Mouse (Mus musculus) c-Kit-negative CD71-positive TER-119-positive erythroid progenitor cells, embryonic 14.5 days (primary cell): ENCODE measurements around the gene Dppa5a.
"Not testable (repeated sequence)": the region's sequence is repeated elsewhere in the genome, so short reads cannot be mapped to it uniquely, and the experiment has no call there.

Source experiments
- DNase-seq: peaks from one replicate; pipeline ENCODE4 v3.0.0-alpha.2; 2013; ENCODE audit warnings: low read depth, low spot score

Gene Dppa5a

GRCm38 (mm10) chr9:78367959-78368358 lies at the start of gene Dppa5a:
Gene Dppa5a (minus strand): TSS chr9:78368177.
- not testable (repeated sequence) for DNase-seq

- no peak for DNase-seq
Observed at GRCm38 (mm10) chr9:78401596-78401995, 33.6 kb upstream of the Dppa5a start.

GRCm38 (mm10) chr9:78400570-78400969 lies 32.6 kb upstream of the Dppa5a start:
- DNase-seq = no peak

- DNase-seq = no peak
Observed at GRCm38 (mm10) chr9:78396517-78396916, 28.5 kb upstream of the Dppa5a start.

GRCm38 (mm10) chr9:78395630-78396351 lies 27.8 kb upstream of the Dppa5a start, which contains the start of gene Ddx43:
Gene Ddx43 (plus strand): TSS chr9:78395777.
- DNase-seq = no peak

GRCm38 (mm10) chr9:78395244-78395629 lies 27.3 kb upstream of the Dppa5a start:
- DNase-seq = no peak

- no peak for DNase-seq
Observed at GRCm38 (mm10) chr9:78394602-78395001, 26.6 kb upstream of the Dppa5a start.

- no peak for DNase-seq
Observed at GRCm38 (mm10) chr9:78393741-78394140, 25.8 kb upstream of the Dppa5a start.

- DNase-seq = no peak
Observed at GRCm38 (mm10) chr9:78389981-78390380, 22.0 kb upstream of the Dppa5a start.

GRCm38 (mm10) chr9:78386947-78387346 lies 19.0 kb upstream of the Dppa5a start:
- DNase-seq = no peak

- DNase-seq = no peak
Observed at GRCm38 (mm10) chr9:78385893-78386292, 17.9 kb upstream of the Dppa5a start.

- no peak for DNase-seq
Observed at GRCm38 (mm10) chr9:78378113-78378785, 10.3 kb upstream of the Dppa5a start, which contains the start of gene Ooep. Gene Ooep (minus strand): TSS chr9:78378725.

GRCm38 (mm10) chr9:78377546-78377945 lies 9.6 kb upstream of the Dppa5a start:
- DNase-seq = no peak

- DNase-seq = no peak
Observed at GRCm38 (mm10) chr9:78375486-78375885, 7.5 kb upstream of the Dppa5a start.

- DNase-seq = no peak
Observed at GRCm38 (mm10) chr9:78374885-78375389, 7.0 kb upstream of the Dppa5a start.

- DNase-seq = no peak
Observed at GRCm38 (mm10) chr9:78374397-78374796, 6.4 kb upstream of the Dppa5a start.

- DNase-seq = no peak
Observed at GRCm38 (mm10) chr9:78372827-78373504, 5.0 kb upstream of the Dppa5a start.

GRCm38 (mm10) chr9:78371441-78371840 lies 3.5 kb upstream of the Dppa5a start:
- no peak for DNase-seq

- no peak for DNase-seq
Observed at GRCm38 (mm10) chr9:78369786-78370185, 1.8 kb upstream of the Dppa5a start.

GRCm38 (mm10) chr9:78369349-78369748 lies 1.4 kb upstream of the Dppa5a start:
- DNase-seq = no peak

- DNase-seq = no peak
Observed at GRCm38 (mm10) chr9:78368671-78369293, 805 bp upstream of the Dppa5a start.
